Mouse (Mus musculus) ovary, adult 18-20 months (tissue): ENCODE measurements around the gene Cybb.
"Not testable (repeated sequence)": the region's sequence is repeated elsewhere in the genome, so short reads cannot be mapped to it uniquely, and the experiment has no call there.

ENCODE experiments used
- DNase-seq: peaks from one replicate; pipeline ENCODE4 v3.0.0; 2022; ENCODE audit warnings: low spot score, mixed read lengths

The Cybb gene

DNA sequence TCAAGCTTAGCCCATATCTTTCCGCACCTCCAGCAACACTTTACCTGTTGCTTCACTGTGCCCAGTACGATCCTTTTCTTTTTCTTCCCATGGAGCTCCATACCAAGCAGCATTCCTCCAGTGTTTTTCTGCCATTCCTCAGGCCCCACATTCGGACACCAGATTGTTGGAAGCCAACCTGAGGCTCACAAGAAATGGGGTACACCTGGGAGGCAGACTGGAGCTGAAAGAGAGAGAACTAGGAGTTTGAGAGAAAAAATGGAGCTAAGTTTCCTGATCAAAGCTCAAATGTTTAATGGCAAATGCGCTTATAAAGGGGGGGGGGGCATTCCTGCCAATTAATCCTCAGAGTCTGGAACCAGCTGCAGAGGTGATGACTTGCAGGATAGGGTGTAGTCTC lies at the start of gene Cybb:
Cybb (minus strand) TSS at position 101 of the 400 bp plus-strand sequence.
- DNase-seq = no peak

- DNase-seq = no peak
Observed at GRCm38 (mm10) chrX:9536881-9537280, 49.3 kb upstream of the Cybb start.

DNA sequence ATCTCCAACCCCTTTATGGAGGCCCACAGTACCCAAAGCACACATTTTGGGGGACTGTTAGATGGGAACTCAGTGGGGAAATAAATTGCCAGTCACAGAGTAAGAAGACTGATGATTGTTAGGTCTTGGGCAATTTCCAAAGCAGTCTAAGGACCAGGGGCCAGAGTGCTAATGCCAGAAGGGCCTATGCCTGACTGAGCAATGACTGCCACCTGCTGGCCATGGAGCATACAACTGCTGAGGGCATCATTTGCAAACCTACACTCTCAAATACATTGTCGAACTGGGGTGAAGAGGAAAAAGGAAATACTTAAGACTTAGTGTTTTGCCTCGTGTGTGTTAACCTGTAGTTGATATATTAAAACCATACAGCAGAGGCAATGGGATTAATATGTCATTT lies 32.4 kb upstream of the Cybb start:
- DNase-seq = not testable (repeated sequence)

DNA sequence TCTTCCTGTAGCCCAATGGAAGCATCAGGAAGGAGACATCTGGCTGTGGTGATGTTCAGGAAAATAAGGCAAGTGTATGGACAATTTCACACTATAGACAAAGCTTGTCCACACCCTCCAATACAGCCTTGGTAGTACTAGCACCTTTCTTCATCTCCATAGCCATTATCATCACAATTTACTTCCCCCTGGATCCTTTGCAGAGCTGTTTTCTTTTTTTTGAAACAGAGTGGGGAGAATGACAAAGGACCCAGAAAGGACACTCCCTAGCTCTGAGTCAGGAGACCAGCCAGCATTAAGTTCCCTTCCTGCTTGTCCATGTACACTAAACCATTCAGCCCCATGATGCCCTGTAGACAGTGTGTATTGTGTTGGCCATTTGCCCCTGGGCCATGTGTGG lies 30.0 kb upstream of the Cybb start:
- DNase-seq = not testable (repeated sequence)

- DNase-seq = not testable (repeated sequence)
Observed at GRCm38 (mm10) chrX:9475036-9475435, 12.5 kb downstream of the Cybb start.

DNA sequence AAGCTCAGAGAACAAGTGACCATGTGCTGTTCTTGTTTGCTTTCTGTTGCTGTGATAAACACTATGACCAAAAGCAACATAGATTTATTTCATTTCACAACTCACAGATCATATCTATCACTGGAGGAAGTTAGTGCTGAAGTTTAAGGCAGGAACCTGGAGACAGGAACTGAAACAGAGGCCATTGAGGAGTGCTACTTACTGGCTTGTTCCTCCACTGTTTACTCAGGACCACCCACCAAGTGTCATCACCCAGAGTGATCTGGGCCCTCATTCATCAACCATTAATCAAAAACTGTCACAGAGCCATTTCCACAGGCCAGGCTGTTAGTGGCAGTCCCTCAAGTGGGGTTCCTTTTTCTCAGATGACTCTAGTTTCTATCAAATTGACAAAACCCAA lies 13.1 kb downstream of the Cybb start:
- DNase-seq = no peak

DNA sequence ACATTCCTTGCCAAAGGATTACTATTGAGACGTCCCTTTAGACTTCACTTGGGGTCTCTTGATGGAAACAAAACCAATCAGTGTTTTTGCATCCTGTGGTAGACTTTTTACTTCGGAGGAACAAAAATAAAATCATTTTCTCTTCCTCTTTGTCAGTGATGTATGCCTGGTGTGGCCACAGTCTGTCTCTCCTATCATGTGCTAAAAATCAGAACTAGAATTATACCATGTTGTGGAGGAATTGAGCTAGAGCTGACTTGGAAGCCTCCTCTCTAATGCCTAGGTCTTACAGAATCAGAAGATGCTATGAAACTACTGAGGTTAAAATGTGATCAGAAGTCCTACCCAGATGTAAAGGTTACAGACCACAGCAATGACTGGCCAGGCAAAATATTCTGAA lies 13.8 kb downstream of the Cybb start:
- DNase-seq = no peak

DNA sequence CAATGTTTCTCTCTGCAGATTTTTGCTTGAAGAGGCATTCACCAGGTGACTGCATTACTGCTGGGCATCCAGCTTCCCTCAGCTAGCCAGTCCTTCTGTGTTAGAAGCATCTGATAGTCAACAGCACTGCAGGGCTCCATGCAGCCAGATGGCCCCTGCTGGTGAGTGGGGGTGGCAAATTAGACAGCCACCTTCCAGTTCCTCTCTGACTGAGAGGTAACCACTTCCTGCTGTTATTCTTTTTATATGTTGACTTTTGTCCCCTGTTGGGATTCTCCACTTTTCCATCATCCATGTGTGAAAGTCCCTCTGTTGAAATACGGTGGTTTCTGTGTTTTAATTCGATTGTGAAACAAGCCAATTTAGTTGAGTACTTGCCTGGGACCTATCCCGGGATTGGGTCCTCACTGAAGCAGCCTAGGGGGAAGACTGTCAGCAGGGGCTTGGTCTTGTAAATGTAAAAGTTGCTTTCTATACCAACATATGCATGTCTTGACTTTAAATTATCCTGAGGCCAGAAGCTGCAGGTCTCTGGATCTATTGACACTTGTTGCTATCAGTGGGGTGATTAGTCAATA lies 16.7 kb downstream of the Cybb start:
- no peak for DNase-seq

DNA sequence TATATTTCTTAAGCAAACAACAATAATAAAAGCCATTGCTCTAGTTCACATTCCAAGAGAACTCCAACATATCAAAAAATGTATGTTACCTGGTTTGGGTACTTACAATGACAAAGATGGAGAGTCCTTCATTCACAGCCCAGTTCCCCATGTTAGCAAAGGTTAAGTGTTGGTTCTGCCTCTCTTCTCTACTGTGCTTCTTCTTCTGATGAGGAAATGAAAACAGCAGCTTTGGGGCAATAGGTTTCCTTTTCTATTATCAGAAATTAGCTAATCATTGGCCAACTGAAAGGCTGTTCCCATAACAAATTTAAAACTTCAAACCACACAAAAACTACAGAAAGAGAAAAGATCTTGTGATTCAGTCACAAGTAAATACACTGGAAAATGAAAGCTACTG lies 18.5 kb downstream of the Cybb start:
- no peak for DNase-seq

GRCm38 (mm10) chrX:9467020-9467419 lies 20.6 kb downstream of the Cybb start:
- no peak for DNase-seq

DNA sequence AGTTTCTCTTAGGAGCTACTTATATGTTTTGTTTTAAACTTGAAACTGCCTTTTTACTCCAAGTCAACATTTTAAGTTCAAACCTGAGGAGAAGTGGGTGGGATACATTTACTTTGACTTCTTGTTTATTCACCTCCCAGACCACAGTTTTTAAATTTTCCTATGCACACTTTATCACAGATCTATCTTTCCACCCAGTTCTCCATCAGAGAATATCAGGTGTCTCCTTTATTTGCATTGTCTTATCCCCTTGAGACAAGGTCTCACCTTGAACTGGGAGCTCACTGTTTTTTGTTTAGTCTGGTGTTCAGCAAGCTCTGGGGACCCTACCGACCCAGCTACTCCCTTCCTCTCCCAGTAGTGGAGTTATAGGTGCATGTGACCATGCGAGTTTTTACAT lies 21.7 kb downstream of the Cybb start:
- no peak for DNase-seq

DNA sequence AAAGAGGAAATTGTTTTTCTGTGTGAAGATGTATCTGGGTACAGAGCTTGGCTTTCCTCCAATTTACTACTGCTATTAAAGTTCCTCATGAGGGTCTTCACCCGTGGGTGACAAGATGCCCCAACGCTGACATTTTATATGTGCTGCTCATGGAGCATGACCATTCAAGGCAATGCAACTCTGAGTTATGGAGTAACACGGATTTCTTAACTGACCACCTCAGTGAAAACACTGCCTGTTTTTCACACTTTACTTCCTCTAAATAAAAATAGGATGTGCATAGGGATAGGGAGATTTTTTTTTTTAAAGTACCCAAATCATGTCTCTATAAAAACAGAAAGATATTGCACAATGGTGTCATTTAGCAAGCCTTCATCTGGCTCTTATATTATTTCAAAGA lies 24.9 kb downstream of the Cybb start:
- no peak for DNase-seq

DNA sequence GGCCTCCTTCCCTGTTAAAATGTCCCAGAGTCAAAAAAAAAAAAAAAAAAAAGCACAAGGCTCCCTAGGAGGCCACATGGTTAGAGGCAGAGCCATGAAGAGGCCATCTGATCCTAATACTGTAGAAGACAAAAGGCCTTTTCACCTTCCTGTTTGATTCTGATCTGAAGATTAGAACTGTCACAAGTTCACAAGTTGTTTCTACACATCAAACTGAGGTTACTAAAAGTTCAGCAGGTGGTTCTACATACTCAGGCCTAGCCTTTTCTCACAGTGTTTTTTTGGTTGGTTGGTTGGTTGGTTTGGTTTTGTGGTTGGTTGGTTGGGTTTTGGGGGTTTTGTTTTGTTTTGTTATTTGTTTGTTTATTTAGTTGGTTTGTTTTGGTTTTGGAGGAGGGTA lies 26.2 kb downstream of the Cybb start:
- no peak for DNase-seq

- no peak for DNase-seq
Observed at GRCm38 (mm10) chrX:9460387-9460930, 27.1 kb downstream of the Cybb start.

DNA sequence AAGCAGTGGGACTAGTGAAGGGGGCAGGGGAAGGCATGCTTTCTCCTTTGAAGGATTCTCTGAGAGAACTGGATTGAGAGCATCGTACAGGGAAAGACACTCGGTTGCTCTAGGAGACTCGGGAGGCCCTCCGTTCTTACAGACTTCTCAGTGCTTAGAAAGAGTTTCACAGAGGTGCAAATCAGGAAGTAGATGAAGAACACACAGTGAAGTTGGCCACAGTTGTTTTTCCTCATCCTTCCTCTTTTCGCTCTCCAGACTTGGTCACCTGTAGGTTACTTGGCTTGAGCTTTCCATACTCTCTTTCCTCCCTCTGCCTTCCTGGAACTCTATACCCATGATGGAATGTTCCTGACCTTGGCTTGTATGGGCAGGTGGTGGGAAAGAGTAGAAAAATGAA lies 35.2 kb downstream of the Cybb start:
- DNase-seq = no peak

- no peak for DNase-seq
Observed at GRCm38 (mm10) chrX:9447284-9447683, 40.3 kb downstream of the Cybb start.

DNA sequence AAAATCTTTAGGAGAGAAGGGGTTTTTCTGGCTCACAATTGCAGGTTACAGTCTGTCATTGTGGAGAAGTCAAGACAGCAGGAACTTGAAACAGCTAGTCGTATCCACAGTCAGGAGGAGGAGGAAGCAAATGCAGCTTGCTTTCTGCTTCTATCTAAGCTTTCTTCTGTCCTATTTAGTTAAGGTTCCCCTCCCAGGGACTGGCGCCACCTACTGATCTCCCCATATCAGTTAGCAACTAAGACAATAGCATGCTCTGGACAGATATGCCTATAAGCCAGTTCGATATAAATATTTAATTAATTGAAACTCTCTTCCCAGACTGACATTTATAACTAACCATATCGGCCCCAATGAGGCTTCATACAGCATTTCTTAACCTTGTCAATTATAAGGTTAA lies 46.5 kb downstream of the Cybb start:
- DNase-seq = no peak

GRCm38 (mm10) chrX:9440556-9440955 lies 47.0 kb downstream of the Cybb start:
- DNase-seq = no peak

GRCm38 (mm10) chrX:9439257-9439656 lies 48.3 kb downstream of the Cybb start:
- DNase-seq = no peak

DNA sequence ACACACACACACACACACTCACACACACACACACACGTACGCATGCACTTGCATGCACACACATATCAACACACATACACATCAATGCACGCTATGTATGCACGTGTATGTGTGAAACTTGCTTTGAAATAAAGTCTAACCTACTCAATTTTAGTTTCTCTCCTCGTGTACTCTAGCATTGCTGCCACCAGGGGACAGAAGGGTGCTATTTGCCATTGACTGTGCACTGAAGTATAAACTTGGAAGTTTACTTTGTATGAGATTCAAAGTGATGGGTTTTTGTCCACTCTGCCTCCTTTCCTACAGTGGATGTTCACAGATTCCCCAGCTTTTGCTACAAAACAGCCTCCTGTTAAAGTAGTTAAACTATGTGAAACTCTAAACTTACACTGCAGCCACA lies 73.7 kb downstream of the Cybb start:
- DNase-seq = no peak
